Mouse (Mus musculus): ENCODE measurements around the gene Rcor2.

Rcor2 gene

GRCm38 (mm10) chr19:7295071-7295658, 28.0 kb downstream of the Rcor2 start:
- DNase-seq: peak; percentile 93

GRCm38 (mm10) chr19:7295959-7296358, 28.8 kb downstream of the Rcor2 start:
- no peak for DNase-seq

- no peak for DNase-seq
Measured at GRCm38 (mm10) chr19:7299052-7299451, 31.9 kb downstream of the Rcor2 start.

GRCm38 (mm10) chr19:7300078-7300477, 33.0 kb downstream of the Rcor2 start:
- DNase-seq: no peak

GRCm38 (mm10) chr19:7301647-7302492, 34.7 kb downstream of the Rcor2 start:
- DNase-seq: no peak

GRCm38 (mm10) chr19:7302493-7302797, 35.3 kb downstream of the Rcor2 start:
- no peak for DNase-seq

- no peak for DNase-seq
Measured at GRCm38 (mm10) chr19:7303796-7304195, 36.7 kb downstream of the Rcor2 start.

GRCm38 (mm10) chr19:7304801-7305200, 37.7 kb downstream of the Rcor2 start:
- DNase-seq: no peak

- DNase-seq: no peak
Measured at GRCm38 (mm10) chr19:7305380-7306310, 38.5 kb downstream of the Rcor2 start.

GRCm38 (mm10) chr19:7306968-7307367, 39.8 kb downstream of the Rcor2 start:
- no peak for DNase-seq

GRCm38 (mm10) chr19:7307995-7308770, 41.1 kb downstream of the Rcor2 start:
- DNase-seq: no peak

- DNase-seq: no peak
Measured at GRCm38 (mm10) chr19:7309738-7310330, 42.7 kb downstream of the Rcor2 start.

- no peak for DNase-seq
Measured at GRCm38 (mm10) chr19:7310704-7311103, 43.6 kb downstream of the Rcor2 start.

- no peak for DNase-seq
Measured at GRCm38 (mm10) chr19:7311306-7311705, 44.2 kb downstream of the Rcor2 start.

GRCm38 (mm10) chr19:7313660-7314059, 46.5 kb downstream of the Rcor2 start:
- DNase-seq: no peak

GRCm38 (mm10) chr19:7314976-7315586, 48.0 kb downstream of the Rcor2 start:
- DNase-seq: no peak

GRCm38 (mm10) chr19:7315587-7315984, 48.5 kb downstream of the Rcor2 start:
- DNase-seq: no peak

- DNase-seq: no peak
Measured at GRCm38 (mm10) chr19:7316822-7317221, 49.7 kb downstream of the Rcor2 start.

GRCm38 (mm10) chr19:7317716-7318115, 50.6 kb downstream of the Rcor2 start:
- no peak for DNase-seq

GRCm38 (mm10) chr19:7320181-7320580, 53.1 kb downstream of the Rcor2 start:
- DNase-seq: no peak

- no peak for DNase-seq
Measured at GRCm38 (mm10) chr19:7321391-7321790, 54.3 kb downstream of the Rcor2 start.
